Mouse (Mus musculus) thymus, postnatal 25 days (tissue): Measurements from ENCODE around the gene Ntf5.
"Not testable (repeated sequence)": the region's sequence is repeated elsewhere in the genome, so short reads cannot be mapped to it uniquely, and the experiment has no call there.

Experiments
- DNase-seq: peaks from one replicate; pipeline ENCODE4 v3.0.0; 2022

Gene Ntf5

GRCm38 (mm10) chr7:45437521-45438276, 24.2 kb downstream of the Ntf5 start, which contains the start of gene Ruvbl2:
Ruvbl2 (minus strand) TSS chr7:45438096.
- no peak for DNase-seq

GRCm38 (mm10) chr7:45443526-45444420, 30.3 kb downstream of the Ntf5 start:
- DNase-seq = no peak

GRCm38 (mm10) chr7:45446589-45446988, 33.1 kb downstream of the Ntf5 start:
- no peak for DNase-seq

GRCm38 (mm10) chr7:45447325-45447990, 34.0 kb downstream of the Ntf5 start:
- DNase-seq = peak; percentile 20

GRCm38 (mm10) chr7:45449974-45450373, 36.5 kb downstream of the Ntf5 start:
- no peak for DNase-seq

GRCm38 (mm10) chr7:45451344-45451982, 38.0 kb downstream of the Ntf5 start:
- peak; percentile 85 for DNase-seq

GRCm38 (mm10) chr7:45454971-45455370, 41.5 kb downstream of the Ntf5 start:
- DNase-seq = no peak

GRCm38 (mm10) chr7:45455932-45456696, 42.6 kb downstream of the Ntf5 start:
- DNase-seq = no peak

- DNase-seq = no peak
Observed at GRCm38 (mm10) chr7:45456721-45457203, 43.3 kb downstream of the Ntf5 start.

GRCm38 (mm10) chr7:45457204-45458060, 43.9 kb downstream of the Ntf5 start:
- DNase-seq = no peak

- peak; percentile 87 for DNase-seq
Observed at GRCm38 (mm10) chr7:45458748-45459563, 45.5 kb downstream of the Ntf5 start.

GRCm38 (mm10) chr7:45459564-45460140, 46.2 kb downstream of the Ntf5 start, which contains the start of gene Ftl1:
Ftl1 (minus strand) TSS chr7:45459884.
- peak; percentile 95 for DNase-seq

GRCm38 (mm10) chr7:45460377-45460776, 46.9 kb downstream of the Ntf5 start:
- no peak for DNase-seq

- DNase-seq = peak; percentile 26
Observed at GRCm38 (mm10) chr7:45460860-45461314, 47.4 kb downstream of the Ntf5 start.

- no peak for DNase-seq
Observed at GRCm38 (mm10) chr7:45461326-45461725, 47.8 kb downstream of the Ntf5 start.

GRCm38 (mm10) chr7:45461781-45462180, 48.3 kb downstream of the Ntf5 start:
- no peak for DNase-seq

GRCm38 (mm10) chr7:45462325-45462724, 48.8 kb downstream of the Ntf5 start:
- no peak for DNase-seq

- not testable (repeated sequence) for DNase-seq
Observed at GRCm38 (mm10) chr7:45462868-45463267, 49.4 kb downstream of the Ntf5 start.
